Mouse (Mus musculus) liver, adult 2 months (tissue): ENCODE measurements around the gene Doc2g. TPM values are rescaled to one million over a fixed set of nuclear protein-coding genes. Genes with fewer than 3 reads are reported as not detected.

Experiments
- DNase-seq: peaks from one replicate; pipeline ENCODE4 v3.0.0-alpha.2; 2011; ENCODE audit warnings: low read depth, low spot score; ENCODE audit errors: extremely low read depth
- H3K27ac ChIP-seq: fragments of 200-500 bp; replicated peaks from 2 replicates; pipeline ENCODE4 v1.5.1; 2012; ENCODE audit warnings: low read depth, mild to moderate bottlenecking, control low read depth, inconsistent platforms, low read length; ENCODE audit not compliant: insufficient read depth
- H3K27me3 ChIP-seq: fragments of 200-500 bp; 2 replicates; pipeline ENCODE4 v1.6.1; 2012; ENCODE audit warnings: mild to moderate bottlenecking, moderate library complexity, low read length, inconsistent platforms; ENCODE audit not compliant: control insufficient read depth, insufficient read depth
- H3K36me3 ChIP-seq: fragments of 200-500 bp; 2 replicates; pipeline ENCODE4 v1.6.1; 2012; ENCODE audit warnings: low read length, inconsistent platforms; ENCODE audit not compliant: control insufficient read depth, insufficient read depth
- H3K4me1 ChIP-seq: fragments of 200-500 bp; 2 replicates; pipeline ENCODE4 v1.6.1; 2011; ENCODE audit warnings: low read length; ENCODE audit not compliant: control insufficient read depth, insufficient read depth
- H3K4me3 ChIP-seq: fragments of 200-500 bp; 2 replicates; pipeline ENCODE4 v1.5.1; 2011; ENCODE audit warnings: low read depth, mild to moderate bottlenecking, control low read depth, low read length, moderate library complexity; ENCODE audit not compliant: insufficient read depth
- H3K79me2 ChIP-seq: fragments of 200-500 bp; 2 replicates; pipeline ENCODE4 v1.6.1; 2012; ENCODE audit warnings: inconsistent platforms, mild to moderate bottlenecking, low read length, moderate library complexity; ENCODE audit not compliant: control insufficient read depth, insufficient read depth
- H3K9ac ChIP-seq: fragments of 200-500 bp; 2 replicates; pipeline ENCODE4 v1.6.1; 2012; ENCODE audit warnings: low read depth, mild to moderate bottlenecking, control low read depth, inconsistent platforms, low read length
- CTCF ChIP-seq: fragments of 200-500 bp; IDR thresholded peaks from 2 replicates; pipeline ENCODE4 v1.5.1; 2011; ENCODE audit warnings: low read depth, low read length, control low read depth
- POLR2A ChIP-seq: fragments of 200-500 bp; IDR thresholded peaks from 2 replicates; pipeline ENCODE4 v1.6.1; 2011; ENCODE audit warnings: low read length, control low read depth; ENCODE audit not compliant: insufficient read depth; ENCODE audit errors: extremely low read depth
- WGBS: fragments of 180-500 bp; shearing (Covaris S2); methylation state at CpG from one replicate; pipeline ENCODE4 v1.1.7; 2018; 5-methylcytosine and 5-hydroxymethylcytosine counted together
- polyA plus RNA-seq: library from polyadenylated mRNA; depleted of rRNA; stranded (reverse); fragments of >200 nt; gene quantifications from 2 replicates; pipeline ENCODE4 v1.2.3, GENCODE M21; 2012
- total RNA-seq: library from RNA; depleted of rRNA; stranded (reverse); fragments of >200 nt; gene quantifications from 2 replicates; pipeline ENCODE4 v1.2.3, GENCODE M21; 2014

The Doc2g gene
- total and polyA plus RNA-seq, 2 experiments: 0.74 to 4.9 TPM

DNA sequence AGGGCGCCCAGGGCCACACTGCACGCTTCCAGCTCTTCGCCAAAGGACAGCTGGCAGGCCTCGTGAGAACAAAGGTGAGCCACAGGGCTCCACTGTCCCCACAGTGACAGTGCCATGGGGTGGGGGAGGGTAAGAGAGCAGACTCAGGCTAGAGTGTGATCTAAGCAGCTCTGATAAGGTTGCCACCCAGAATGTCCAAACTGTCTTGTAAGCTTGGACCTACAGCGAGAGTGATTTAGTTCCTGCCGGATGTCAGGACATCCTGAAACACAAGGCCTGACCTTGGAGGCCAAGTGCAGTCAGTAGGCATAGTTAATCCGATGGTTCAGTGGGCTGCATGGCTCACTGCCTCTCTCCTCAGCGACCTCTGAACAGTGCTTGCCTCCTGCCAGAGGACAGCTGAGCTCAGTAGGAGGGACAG, 17.8 kb upstream of the Doc2g start:
- no peak overlapping the region for H3K4me3 ChIP-seq
- no peaks in the 10 kb centered on the region for H3K79me2 ChIP-seq
- 5% methylated on average over 8 of the region's 8 CpGs for WGBS
- H3K9ac ChIP-seq: peak overlapping the region; percentile 0; the same call in 1 of the 2 replicates
- TF ChIP-seq CTCF (no peak), POLR2A (no peak)
- H3K27ac ChIP-seq: peak overlapping the region; percentile 97
- H3K4me1 ChIP-seq: peaks cover 28% of the 10 kb centered on the region
- peak; percentile 94 for DNase-seq
- H3K27me3 ChIP-seq: no peaks in the 10 kb centered on the region
- peaks cover 3% of the 10 kb centered on the region; the same call in 1 of the 2 replicates for H3K36me3 ChIP-seq

DNA sequence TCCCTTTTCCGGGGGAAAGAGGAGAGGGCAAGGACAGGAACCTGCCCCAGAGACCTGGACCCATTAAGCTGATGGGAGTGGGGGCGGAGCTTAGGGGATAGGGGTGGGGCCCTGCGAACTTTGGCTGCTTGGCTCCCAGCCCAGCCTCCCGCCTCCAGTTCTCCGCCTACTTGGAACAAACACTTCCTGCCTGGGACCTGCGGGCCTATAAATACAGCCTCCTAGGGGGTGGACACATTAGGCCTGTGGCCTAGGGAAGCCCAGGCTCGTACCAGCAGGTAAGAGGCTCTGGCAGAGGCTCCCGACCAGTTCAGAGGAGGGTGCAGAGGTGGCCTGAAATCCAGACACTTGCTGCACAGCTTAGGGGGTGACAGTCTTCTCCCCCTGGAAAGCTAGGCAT, 16.8 kb upstream of the Doc2g start, which contains the start of gene Acy3:
Gene Acy3 (plus strand): TSS at position 237 of the 400 bp plus-strand sequence.
- TF ChIP-seq POLR2A: peak; percentile 99
- no peak for TF ChIP-seq CTCF
- WGBS: 4% methylated on average over 8 of the region's 8 CpGs
- H3K36me3 ChIP-seq: peaks cover 3% of the 10 kb centered on the region; the same call in 1 of the 2 replicates
- H3K9ac ChIP-seq: peak within 1 kb of the TSS; percentile 71
- peak within 1 kb of the TSS; percentile 44 for H3K4me3 ChIP-seq
- peak within 1 kb of the TSS; percentile 97 for H3K27ac ChIP-seq
- H3K27me3 ChIP-seq: no peaks in the 10 kb centered on the region
- no peaks in the 10 kb centered on the region for H3K79me2 ChIP-seq
- H3K4me1 ChIP-seq: peaks cover 28% of the 10 kb centered on the region
- DNase-seq: peak; percentile 93

DNA sequence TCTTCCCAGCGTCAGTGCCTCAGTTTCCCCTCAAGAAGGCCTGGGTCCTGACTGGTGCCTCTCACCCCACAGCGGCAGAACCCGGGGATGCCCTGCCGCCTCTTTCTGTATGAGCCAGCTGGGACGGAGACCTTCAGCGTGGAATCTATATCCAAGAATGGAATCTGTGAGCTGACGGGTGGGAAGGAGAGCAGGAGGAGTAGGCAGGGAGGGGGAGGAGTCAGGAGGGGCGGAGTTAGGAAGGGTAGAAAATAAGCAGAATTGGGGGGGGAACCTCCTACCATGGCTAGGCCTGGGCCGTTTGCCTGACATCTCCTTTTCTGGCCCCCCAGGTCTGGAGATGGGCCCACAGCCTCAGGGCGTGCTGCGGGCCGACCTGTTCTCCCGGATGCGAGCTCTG, 15.0 kb upstream of the Doc2g start:
- Histone ChIP-seq H3K4me3 (no peak overlapping the region), H3K36me3 (peaks cover 3% of the 10 kb centered on the region; the same call in 1 of the 2 replicates), H3K4me1 (peaks cover 28% of the 10 kb centered on the region), H3K79me2 (no peaks in the 10 kb centered on the region), H3K27ac (no peak overlapping the region), H3K27me3 (no peaks in the 10 kb centered on the region), H3K9ac (no peak overlapping the region)
- DNase-seq: no peak
- TF ChIP-seq POLR2A: no peak
- WGBS: 95% methylated on average over 14 of the region's 14 CpGs

DNA sequence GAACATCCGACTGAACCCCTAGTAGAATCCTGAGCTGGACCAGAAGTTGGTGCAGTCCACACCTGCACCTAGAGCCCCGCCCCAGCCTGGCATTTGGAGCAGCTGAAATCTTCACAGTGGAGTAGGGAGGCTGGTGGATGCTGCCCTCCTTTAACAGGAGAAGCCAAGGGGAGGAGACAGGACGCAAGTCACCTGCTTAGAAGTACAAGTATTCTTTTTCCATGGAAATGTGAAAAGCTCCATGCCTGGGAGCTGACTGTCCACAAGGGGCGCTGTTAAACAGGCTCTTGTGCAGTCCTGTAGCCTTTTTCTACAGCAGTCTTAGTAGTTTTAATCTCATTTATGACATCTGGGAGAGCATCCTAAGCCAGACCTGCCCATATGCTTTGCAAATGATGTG, 14.4 kb upstream of the Doc2g start:
- DNase-seq: no peak
- TF ChIP-seq CTCF: peak; percentile 4; the same call in 1 of the 2 replicates
- TF ChIP-seq POLR2A: no peak
- no peak overlapping the region for H3K9ac ChIP-seq
- H3K27me3 ChIP-seq: no peaks in the 10 kb centered on the region
- peaks cover 28% of the 10 kb centered on the region for H3K4me1 ChIP-seq
- 93% methylated on average over 4 of the region's 4 CpGs for WGBS
- H3K27ac ChIP-seq: no peak overlapping the region
- H3K79me2 ChIP-seq: no peaks in the 10 kb centered on the region
- H3K4me3 ChIP-seq: no peak overlapping the region
- H3K36me3 ChIP-seq: peaks cover 3% of the 10 kb centered on the region; the same call in 1 of the 2 replicates

DNA sequence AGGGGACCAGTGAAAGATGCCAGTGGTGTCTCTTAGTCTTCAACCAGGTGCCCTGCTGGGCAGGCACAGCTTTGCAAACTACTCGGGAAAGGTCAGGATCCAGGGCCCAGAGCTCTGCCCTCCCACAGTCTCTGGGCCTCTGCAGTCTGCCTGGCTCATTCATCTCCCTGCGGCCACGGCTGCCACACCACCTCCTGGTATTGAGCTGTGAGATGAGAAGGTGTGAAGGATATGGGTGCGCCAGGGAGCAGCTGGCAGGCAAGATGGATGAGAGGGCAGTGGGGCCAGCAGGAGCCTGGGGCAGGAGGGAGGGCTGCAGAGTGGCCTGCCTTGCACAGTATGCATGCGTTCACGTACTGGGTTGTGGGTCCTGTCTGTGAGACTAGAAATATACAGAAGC, 12.3 kb upstream of the Doc2g start:
- H3K4me1 ChIP-seq: peaks cover 13% of the 10 kb centered on the region
- H3K9ac ChIP-seq: no peak overlapping the region
- H3K36me3 ChIP-seq: peaks cover 3% of the 10 kb centered on the region; the same call in 1 of the 2 replicates
- no peaks in the 10 kb centered on the region for H3K79me2 ChIP-seq
- no peaks in the 10 kb centered on the region for H3K27me3 ChIP-seq
- no peak overlapping the region for H3K4me3 ChIP-seq
- WGBS: 78% methylated on average over 6 of the region's 6 CpGs
- no peak for TF ChIP-seq POLR2A
- TF ChIP-seq CTCF: no peak
- H3K27ac ChIP-seq: no peak overlapping the region
- no peak for DNase-seq

DNA sequence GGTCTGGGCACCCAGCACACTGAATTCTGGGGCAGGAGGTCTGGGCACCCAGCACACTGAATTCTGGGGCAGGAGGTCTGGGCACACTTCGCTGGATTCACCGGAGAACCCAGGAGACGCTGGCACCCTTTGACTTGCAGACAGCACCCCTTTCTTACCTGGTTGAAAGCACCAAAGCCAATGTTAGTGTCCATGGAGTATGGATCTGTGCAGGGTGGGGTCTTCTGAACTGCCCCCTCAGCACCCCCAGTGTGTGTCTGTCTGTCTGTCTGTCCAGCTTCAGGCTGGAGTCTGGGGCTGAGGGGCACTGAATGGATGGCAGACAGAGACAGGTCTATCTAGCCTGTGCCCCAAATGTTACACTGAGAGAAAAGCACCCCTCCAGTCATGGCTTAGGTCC, 11.6 kb upstream of the Doc2g start:
- WGBS: 94% methylated on average over 3 of the region's 3 CpGs

More for the DNA sequence above, 11.6 kb upstream of the Doc2g start:
- TF ChIP-seq CTCF: no peak
- no peak for TF ChIP-seq POLR2A
- H3K27ac ChIP-seq: no peak overlapping the region
- H3K27me3 ChIP-seq: no peaks in the 10 kb centered on the region
- no peak overlapping the region for H3K9ac ChIP-seq
- DNase-seq: no peak
- H3K36me3 ChIP-seq: peaks cover 3% of the 10 kb centered on the region; the same call in 1 of the 2 replicates
- H3K79me2 ChIP-seq: no peaks in the 10 kb centered on the region
- no peak overlapping the region for H3K4me3 ChIP-seq
- peaks cover 9% of the 10 kb centered on the region for H3K4me1 ChIP-seq
